Mouse (Mus musculus) myocyte (in vitro differentiated cells): ENCODE data around the gene Sept5.

Experiments used
- E2F4 ChIP-seq: IDR thresholded peaks from one replicate; pipeline ENCODE4 v1.6.1; 2011; ENCODE audit warnings: mild to moderate bottlenecking, control low read depth, moderate library complexity; ENCODE audit not compliant: insufficient read depth
- POLR2A ChIP-seq: IDR thresholded peaks from one replicate; pipeline ENCODE4 v1.6.1; 2011; ENCODE audit warnings: low read depth, mild to moderate bottlenecking, control low read depth, moderate library complexity; ENCODE audit not compliant: insufficient read length
- TCF12 ChIP-seq: IDR thresholded peaks from one replicate; pipeline ENCODE4 v1.6.1; 2011; ENCODE audit warnings: mild to moderate bottlenecking, control low read depth; ENCODE audit not compliant: poor library complexity, insufficient read depth, severe bottlenecking
- USF1 ChIP-seq: IDR thresholded peaks from one replicate; pipeline ENCODE4 v1.6.1; 2011; ENCODE audit warnings: low read depth, mild to moderate bottlenecking, control low read depth, moderate library complexity

GRCm38 (mm10) chr16:18583673-18584357, 45.9 kb downstream of the Sept5 start:
- TF ChIP-seq E2F4 = no peak
- TF ChIP-seq POLR2A = no peak
- no peak for TF ChIP-seq USF1
- no peak for TF ChIP-seq TCF12
